Mouse (Mus musculus) cortical plate, adult 2 months (tissue): ENCODE results near the gene Tnip3. TPM values are rescaled to one million over a fixed set of nuclear protein-coding genes. Genes with fewer than 3 reads are reported as not detected.

ENCODE experiments used
- H3K27ac ChIP-seq: fragments of 200-500 bp; 2 replicates; pipeline ENCODE4 v1.5.1; 2012; ENCODE audit warnings: low read length, control low read depth, inconsistent platforms; ENCODE audit not compliant: insufficient read depth
- H3K4me1 ChIP-seq: fragments of 200-500 bp; 2 replicates; pipeline ENCODE4 v1.6.1; 2011; ENCODE audit warnings: low read length; ENCODE audit not compliant: control insufficient read depth, insufficient read depth
- H3K4me3 ChIP-seq: fragments of 200-500 bp; 2 replicates; pipeline ENCODE4 v1.5.1; 2011; ENCODE audit warnings: mild to moderate bottlenecking, low read length, control low read depth; ENCODE audit not compliant: insufficient read depth
- CTCF ChIP-seq: fragments of 200-500 bp; IDR thresholded peaks from 2 replicates; pipeline ENCODE4 v1.5.1; 2011; ENCODE audit warnings: mild to moderate bottlenecking, control low read depth, low read length; ENCODE audit not compliant: insufficient read depth; ENCODE audit errors: extremely low read depth
- POLR2A ChIP-seq: fragments of 200-500 bp; IDR thresholded peaks from 2 replicates; pipeline ENCODE4 v1.6.1; 2011; ENCODE audit warnings: mild to moderate bottlenecking, low read length, control low read depth; ENCODE audit not compliant: insufficient read depth; ENCODE audit errors: extremely low read depth
- polyA plus RNA-seq: library from polyadenylated mRNA; depleted of rRNA; stranded (reverse); fragments of >200 nt; gene quantifications from 2 replicates; pipeline ENCODE4 v1.2.3, GENCODE M21; 2012; rRNA removed

The Tnip3 gene
- polyA plus RNA-seq: not detected in 2 replicates

DNA sequence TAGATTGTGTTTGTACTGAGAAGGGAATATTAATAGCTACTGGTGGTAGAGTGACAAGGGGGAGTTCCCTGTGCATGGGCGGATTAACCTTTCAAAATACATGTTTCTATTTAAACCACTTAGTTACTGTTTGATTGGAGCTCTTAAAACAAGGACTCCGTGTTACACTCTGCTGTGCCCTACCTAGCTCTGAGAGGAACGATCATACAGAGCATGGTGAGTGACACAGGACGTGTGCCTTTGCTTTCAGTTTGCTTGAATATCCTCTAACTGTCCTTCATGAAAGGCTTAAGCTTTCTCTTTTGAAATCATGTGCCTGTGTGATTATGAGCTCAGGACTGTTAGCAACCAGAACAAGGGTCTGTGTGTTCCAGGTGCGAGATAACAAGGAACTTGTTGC lies at the start of gene Tnip3:
Gene Tnip3, plus strand, starts transcription at position 122 of the 400 bp plus-strand sequence.
- TF ChIP-seq POLR2A (no peak), CTCF (no peak)
- Histone ChIP-seq H3K27ac (no peak within 1 kb of the TSS), H3K4me1 (no peaks in the 10 kb centered on the region), H3K4me3 (no peak within 1 kb of the TSS)

DNA sequence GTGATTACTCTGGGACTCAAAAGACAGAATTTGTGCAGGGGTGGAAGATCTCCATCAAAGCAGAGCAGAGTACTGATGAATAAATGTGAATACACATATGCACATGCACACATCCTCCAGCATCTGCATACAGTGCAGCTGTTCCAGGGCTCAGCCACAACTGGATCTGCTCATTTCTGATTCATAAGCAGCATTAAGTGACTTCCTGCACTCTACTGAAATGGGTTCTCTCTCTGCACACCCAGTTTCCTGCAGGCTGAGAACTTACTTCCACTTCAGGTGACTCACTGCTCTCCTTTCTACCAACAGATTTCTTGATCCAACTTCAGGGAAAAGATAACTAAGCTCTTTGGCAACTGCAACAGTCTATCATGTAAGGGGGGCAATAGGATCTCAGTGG lies 26.3 kb upstream of the Tnip3 start:
- Histone ChIP-seq H3K27ac (no peak overlapping the region), H3K4me1 (no peaks in the 10 kb centered on the region), H3K4me3 (no peak overlapping the region)
- TF ChIP-seq CTCF (no peak), POLR2A (no peak)

DNA sequence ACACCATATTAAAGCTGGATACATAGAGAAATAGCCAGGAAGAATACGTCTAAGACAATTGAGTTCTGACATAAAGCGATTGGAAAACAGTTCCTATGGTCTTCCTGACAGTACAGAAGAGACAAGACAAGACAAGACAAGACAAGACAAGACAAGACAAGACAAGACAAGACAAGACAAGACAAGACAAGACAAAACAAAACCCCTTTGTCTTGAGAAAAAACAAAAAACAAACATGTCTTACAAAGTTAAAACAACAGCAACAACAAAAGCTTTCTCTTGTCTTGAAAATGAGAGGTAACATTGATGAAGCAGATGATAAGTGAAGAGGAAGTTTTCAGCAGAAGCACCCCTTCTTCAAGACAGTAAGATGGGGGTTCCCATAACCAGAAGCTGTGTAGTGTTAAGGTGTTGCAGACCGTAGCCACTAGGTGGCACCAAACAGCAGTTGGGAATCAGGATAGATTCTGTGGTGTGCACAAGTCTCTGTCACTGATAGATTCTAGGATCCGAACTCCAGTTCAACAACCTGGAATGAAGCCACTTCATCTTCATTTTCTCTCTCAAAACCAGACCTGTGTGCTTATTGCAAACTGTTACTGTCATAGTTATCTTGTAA lies 15.0 kb upstream of the Tnip3 start:
- Histone ChIP-seq H3K4me1 (no peaks in the 10 kb centered on the region), H3K27ac (no peak overlapping the region), H3K4me3 (no peak overlapping the region)
- TF ChIP-seq CTCF: peak; percentile 95
- no peak for TF ChIP-seq POLR2A

DNA sequence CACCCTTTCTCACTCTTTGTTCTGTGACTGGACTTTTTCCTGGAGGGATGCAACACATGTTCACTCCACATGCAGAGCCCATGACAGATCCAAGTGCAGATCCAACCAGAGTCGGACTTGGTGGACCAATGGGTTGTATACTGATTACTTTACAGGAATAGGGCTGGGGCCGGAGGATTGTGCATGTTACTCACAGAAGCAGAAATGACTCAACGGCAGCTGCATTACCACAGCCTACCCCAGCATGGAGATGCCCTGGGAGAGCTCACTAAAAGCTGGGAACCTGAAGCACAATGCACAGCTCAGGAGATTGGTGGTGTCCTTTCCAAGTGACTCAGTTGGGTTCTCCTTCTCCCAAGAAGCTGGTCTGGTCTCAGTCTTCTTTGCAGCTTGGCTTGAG lies 11.3 kb upstream of the Tnip3 start:
- TF ChIP-seq CTCF (no peak), POLR2A (no peak)
- Histone ChIP-seq H3K27ac (no peak overlapping the region), H3K4me3 (no peak overlapping the region), H3K4me1 (no peaks in the 10 kb centered on the region)

DNA sequence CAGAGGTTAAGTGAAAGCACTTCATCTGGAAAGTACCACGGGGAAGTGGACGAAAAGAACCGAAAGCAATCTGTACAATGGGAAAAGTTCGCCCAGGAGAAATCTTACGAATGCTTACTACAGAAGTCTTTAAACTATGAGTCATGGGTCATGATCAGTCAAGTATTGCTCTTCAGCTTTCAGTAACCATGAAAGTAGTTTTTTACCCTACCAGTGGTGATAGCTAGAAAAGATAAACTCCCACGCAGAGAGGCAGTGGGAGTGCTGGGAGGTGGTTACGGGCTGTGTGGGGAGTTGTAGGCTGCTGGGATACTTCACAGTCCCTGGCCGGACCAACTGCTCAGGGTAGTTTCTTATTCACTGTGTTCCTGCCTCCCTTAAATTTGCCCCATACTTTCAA lies 8.4 kb upstream of the Tnip3 start:
- H3K4me3 ChIP-seq: no peak overlapping the region
- H3K4me1 ChIP-seq: no peaks in the 10 kb centered on the region
- TF ChIP-seq CTCF (no peak), POLR2A (no peak)
- H3K27ac ChIP-seq: no peak overlapping the region

DNA sequence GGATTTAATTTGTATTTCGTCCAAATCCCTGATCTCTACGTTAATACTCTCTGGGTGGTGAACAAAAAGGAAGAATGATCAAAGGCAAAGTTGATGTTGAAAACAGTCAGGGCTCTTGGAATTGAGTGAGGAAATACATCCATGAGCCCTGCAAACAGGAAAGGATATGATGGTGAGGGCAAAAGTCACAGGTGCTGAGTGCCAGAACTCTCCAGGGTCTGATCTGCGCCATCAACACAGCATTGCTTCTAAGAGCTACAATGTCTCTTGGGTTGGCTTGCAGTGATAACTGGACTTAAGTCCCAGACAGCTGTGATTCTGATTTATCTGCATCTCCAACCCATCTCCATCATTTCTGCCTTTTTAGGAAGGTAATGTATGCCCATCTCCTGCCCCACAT lies 4.3 kb upstream of the Tnip3 start:
- Histone ChIP-seq H3K27ac (no peak overlapping the region), H3K4me3 (no peak overlapping the region), H3K4me1 (no peaks in the 10 kb centered on the region)
- no peak for TF ChIP-seq CTCF
- no peak for TF ChIP-seq POLR2A

DNA sequence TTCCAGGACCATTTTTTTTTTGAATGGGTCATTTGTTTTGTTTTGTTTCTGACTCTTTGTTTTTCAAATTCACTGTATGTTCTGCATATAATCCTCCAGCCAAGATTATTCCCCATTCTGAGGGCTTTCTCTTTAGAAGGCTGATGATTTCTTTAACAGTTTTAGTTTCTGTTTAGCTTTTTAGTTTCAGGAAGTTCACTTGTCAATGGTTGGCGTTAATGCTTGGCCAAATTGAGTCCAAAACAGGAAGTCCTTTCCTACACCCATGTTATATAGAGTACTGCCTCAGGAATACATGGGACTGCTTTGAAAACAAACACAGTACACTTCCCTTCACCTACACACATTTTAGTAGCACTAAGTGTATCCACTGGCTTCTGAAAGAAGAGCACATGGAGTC lies 2.8 kb downstream of the Tnip3 start:
- H3K4me3 ChIP-seq: no peak overlapping the region
- no peaks in the 10 kb centered on the region for H3K4me1 ChIP-seq
- no peak for TF ChIP-seq CTCF
- TF ChIP-seq POLR2A: no peak
- no peak overlapping the region for H3K27ac ChIP-seq

DNA sequence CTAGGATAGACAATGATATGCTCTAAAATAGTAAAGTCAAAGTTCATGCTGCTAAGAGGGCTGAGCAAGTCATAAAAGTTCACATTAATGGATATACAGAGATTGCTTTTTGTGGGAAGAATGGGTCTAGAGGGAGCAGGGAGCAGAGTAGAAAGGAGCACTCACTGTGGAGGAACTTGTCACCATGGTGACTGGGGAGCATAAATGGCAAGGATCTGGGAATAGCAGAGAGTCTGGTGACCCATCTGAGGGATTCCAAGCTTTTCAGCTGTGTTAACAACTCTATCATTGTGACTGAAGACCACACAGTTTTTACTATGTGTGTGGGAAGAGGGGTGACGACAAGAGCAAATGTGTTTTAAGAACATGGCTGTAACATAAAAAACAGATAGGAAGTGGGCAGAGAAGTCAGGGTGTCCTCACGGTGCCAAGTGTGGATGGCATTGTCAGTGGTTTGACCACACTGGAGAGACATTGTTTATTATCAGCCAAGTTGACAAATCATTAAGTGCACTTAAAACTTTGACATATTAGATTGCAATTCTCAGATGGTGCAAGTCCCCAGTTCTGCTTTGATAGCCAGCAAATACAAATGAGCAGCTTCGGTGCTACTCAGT lies 6.2 kb downstream of the Tnip3 start:
- TF ChIP-seq POLR2A (no peak), CTCF (no peak)
- H3K27ac ChIP-seq: no peak overlapping the region
- no peak overlapping the region for H3K4me3 ChIP-seq
- H3K4me1 ChIP-seq: no peaks in the 10 kb centered on the region; the same call in 1 of the 2 replicates

DNA sequence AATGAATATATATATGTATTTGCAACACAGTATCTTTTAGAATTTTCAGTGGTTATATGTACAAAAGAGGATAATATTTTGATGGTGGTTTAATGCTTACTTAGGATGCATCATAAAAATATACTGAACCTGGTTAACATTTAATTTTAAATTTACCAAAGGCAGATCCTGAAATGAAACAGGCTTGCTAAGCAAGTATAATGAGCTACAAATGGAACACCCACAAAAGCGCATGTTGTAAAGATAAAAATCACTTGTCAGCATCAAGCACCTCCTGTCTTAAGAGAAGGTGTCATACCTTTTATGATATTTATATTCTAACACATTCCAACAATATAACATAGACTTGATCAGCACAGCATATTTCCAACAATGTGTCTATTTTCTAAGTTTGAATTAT lies 8.6 kb downstream of the Tnip3 start:
- no peak overlapping the region for H3K4me3 ChIP-seq
- TF ChIP-seq CTCF (no peak), POLR2A (no peak)

DNA sequence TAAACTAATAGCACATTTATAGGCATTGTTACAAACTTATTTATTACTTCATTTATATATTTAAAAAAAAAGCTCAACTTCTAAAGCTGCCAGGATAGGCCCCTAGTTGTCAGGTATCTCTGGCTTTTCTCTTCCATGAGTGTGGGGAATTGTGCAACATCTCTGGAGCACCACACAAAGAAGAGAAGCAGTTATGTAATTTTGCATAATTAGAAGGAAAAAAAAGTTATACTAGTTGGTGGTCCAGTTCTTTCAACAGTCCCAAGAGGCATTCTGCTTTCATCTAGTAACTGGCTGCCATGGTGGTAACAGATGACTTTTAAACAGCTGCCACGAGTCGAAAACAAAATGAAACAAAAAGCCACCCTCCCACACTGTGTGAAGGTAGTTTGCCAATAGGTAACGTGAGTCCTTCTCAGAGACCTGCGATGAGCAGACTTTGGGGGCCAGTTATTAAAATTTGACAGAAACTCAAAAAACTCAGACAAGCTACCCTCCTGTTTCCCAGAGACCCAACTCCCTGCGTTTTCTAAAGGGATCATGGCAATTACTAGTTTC lies 12.3 kb downstream of the Tnip3 start:
- no peak for TF ChIP-seq POLR2A
- TF ChIP-seq CTCF: no peak
- no peak overlapping the region for H3K4me3 ChIP-seq
- no peaks in the 10 kb centered on the region; the same call in 1 of the 2 replicates for H3K4me1 ChIP-seq
- no peak overlapping the region for H3K27ac ChIP-seq

More for the DNA sequence above, 8.6 kb downstream of the Tnip3 start:
- no peak overlapping the region for H3K27ac ChIP-seq
- H3K4me1 ChIP-seq: no peaks in the 10 kb centered on the region; the same call in 1 of the 2 replicates
